Mouse (Mus musculus): ENCODE results near the gene Gprin1. TPM values are rescaled to one million over a fixed set of nuclear protein-coding genes. Genes with fewer than 3 reads are reported as not detected.

The Gprin1 gene
- polyA plus RNA-seq, 1 experiment from 2014 or later = 0.80 TPM

Other genes starting within 250 kb of the Gprin1 start
- gene Simc1, start 246.1 kb downstream of the Gprin1 start, polyA plus RNA-seq (2015; fragmentation: Nextera tagmentation; extraction: Ambion mirVana) = 8.7 and 9.7 TPM in 2 replicates
- 109 and 115 TPM in 2 replicates for gene 4833439L19Rik, start 184.4 kb downstream of the Gprin1 start, polyA plus RNA-seq (2015; fragmentation: Nextera tagmentation; extraction: Ambion mirVana)
- 25.9 and 26.3 TPM in 2 replicates for gene Arl10, start 174.9 kb downstream of the Gprin1 start, polyA plus RNA-seq (2015; fragmentation: Nextera tagmentation; extraction: Ambion mirVana)
- gene Nop16, start 159.8 kb downstream of the Gprin1 start, polyA plus RNA-seq (2015; fragmentation: Nextera tagmentation; extraction: Ambion mirVana) = 85.9 and 88.2 TPM in 2 replicates
- 193 and 207 TPM in 2 replicates for gene Higd2a, start 159.7 kb downstream of the Gprin1 start, polyA plus RNA-seq (2015; fragmentation: Nextera tagmentation; extraction: Ambion mirVana)
- 62.5 and 82.6 TPM in 2 replicates for gene Cltb, start 138.5 kb downstream of the Gprin1 start, polyA plus RNA-seq (2015; fragmentation: Nextera tagmentation; extraction: Ambion mirVana)
- 69.9 and 75.3 TPM in 2 replicates for gene Faf2, start 128.1 kb downstream of the Gprin1 start, polyA plus RNA-seq (2015; fragmentation: Nextera tagmentation; extraction: Ambion mirVana)
- 69.1 and 76.4 TPM in 2 replicates for gene Rnf44, start 56.0 kb downstream of the Gprin1 start, polyA plus RNA-seq (2015; fragmentation: Nextera tagmentation; extraction: Ambion mirVana)
- gene Cdhr2, start 48.4 kb downstream of the Gprin1 start, polyA plus RNA-seq (2015; fragmentation: Nextera tagmentation; extraction: Ambion mirVana) = 7.9 and 8.7 TPM in 2 replicates
- 0.21 and 0.37 TPM in 2 replicates for gene Sncb, start 16.7 kb upstream of the Gprin1 start, polyA plus RNA-seq (2015; fragmentation: Nextera tagmentation; extraction: Ambion mirVana)
- not detected in 2 replicates for gene Eif4e1b, start 34.1 kb upstream of the Gprin1 start, polyA plus RNA-seq (2015; fragmentation: Nextera tagmentation; extraction: Ambion mirVana)
- gene Tspan17, start 39.5 kb upstream of the Gprin1 start, polyA plus RNA-seq (2015; fragmentation: Nextera tagmentation; extraction: Ambion mirVana) = 14.7 and 15.6 TPM in 2 replicates
- 4.0 TPM in 2 replicates for gene Unc5a, start 199.5 kb upstream of the Gprin1 start, polyA plus RNA-seq (2015; fragmentation: Nextera tagmentation; extraction: Ambion mirVana)